In the genomic region with DNA sequence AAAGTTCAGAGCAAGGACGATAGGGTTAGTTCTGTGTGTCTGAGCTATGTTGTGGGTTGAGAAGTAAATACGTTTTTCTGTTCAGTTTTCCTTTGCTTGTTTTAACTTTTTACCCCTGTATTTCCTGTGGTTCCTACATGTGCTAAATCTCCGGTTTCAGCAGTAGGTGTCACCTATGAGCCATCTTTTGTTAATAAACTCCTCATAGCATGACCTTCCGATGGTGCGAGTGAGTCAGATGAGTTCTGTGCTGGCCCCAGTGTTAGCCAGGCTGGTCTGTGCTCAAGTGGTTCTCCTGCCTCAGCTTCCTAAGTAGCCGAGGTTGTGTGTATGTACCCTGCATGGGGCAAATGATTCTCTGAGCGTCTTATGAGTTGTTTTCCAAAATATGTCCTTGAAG, we compare ENCODE assay signal across 1 mouse cellular context.
TF ChIP-seq lines count a peak whose summit lies in the region.

No protein-coding gene starts in this region.

TF ChIP-seq in CH12.LX, 34 proteins besides CTCF, POLR2A, EP300 and RAD21:
- TF ChIP-seq TCF12 (IDR thresholded peaks at IDR 0.05; ENCODE audit: low read depth, low read length) (no peak), ZKSCAN1 (IDR thresholded peaks at IDR 0.05; ENCODE audit: borderline replicate concordance, low read depth, low read length) (no peak), HCFC1 (IDR thresholded peaks at IDR 0.05; ENCODE audit: low read depth, low read length) (no peak), MXI1 (IDR thresholded peaks at IDR 0.05; ENCODE audit: low read depth, low read length) (no peak), JUND (conservative IDR thresholded peaks at IDR 0.05; ENCODE audit: low read depth, low read length) (no peak), RCOR1 (conservative IDR thresholded peaks at IDR 0.05; ENCODE audit: low read depth, low read length) (no peak), UBTF (IDR thresholded peaks at IDR 0.05; ENCODE audit: low read depth, low read length) (no peak), ZC3H11A (IDR thresholded peaks at IDR 0.05; ENCODE audit: low read depth, low read length) (no peak), KAT2A (IDR thresholded peaks at IDR 0.05; ENCODE audit: insufficient replicate concordance, low read length) (no peak), MEF2A (IDR thresholded peaks at IDR 0.05; ENCODE audit: borderline replicate concordance, low read depth, low read length) (no peak)
